Mouse (Mus musculus): Measurements from ENCODE around the gene Snai3.
A peak's percentile ranks its signal among the peaks of the same experiment; 100 is the strongest.

Snai3 gene

DNA sequence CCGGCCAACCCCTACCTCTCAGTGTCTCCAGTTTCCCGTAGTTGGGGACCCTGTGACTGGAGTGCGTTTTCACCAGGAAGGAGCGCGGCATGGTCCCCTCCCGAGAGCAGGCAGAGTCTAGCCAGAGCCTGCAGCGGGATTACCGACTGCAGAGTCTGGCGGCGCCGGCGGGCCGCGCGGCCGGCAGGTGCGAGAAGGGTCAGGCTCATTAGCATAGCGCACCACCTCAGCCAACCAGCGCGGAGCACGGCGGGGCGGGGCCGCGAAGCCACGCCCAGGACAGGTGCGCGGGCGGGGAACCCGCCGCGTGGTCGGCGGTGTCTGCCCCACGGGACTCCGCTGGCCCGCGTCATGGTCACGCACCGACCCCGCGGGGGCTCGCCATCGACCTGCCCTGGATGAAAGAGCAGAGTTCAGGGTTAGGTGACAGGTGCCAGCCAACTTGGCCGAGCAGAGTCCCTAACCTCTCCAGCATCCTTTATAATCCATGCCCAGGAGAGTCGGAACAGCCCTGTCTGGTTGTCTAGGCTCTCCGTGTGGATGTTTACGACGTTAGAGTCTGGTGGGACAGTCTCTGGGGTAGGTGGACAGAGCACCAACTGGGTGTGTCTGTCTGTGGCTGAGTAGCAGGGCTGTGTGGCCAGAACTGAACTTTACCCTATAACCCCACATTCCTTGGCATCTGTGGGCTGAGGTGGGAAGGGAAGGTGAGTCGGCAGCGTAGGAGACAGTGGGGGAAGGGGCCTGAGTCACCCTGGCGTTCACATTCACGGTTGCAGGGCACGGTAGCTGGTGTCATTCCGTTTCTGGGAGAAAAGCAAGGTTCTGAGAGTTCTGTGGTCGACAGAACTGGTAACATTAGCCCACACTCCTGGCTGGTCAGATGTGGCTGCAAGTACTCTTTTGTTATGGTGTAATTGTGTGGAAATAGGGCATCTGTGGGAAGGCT lies at the start of gene Snai3:
TSS of gene Snai3 (minus strand) at position 210 of the 949 bp plus-strand sequence.
- DNase-seq (ENCODE audit: low spot score in 2 of 2), result peak; percentile 35 to 54

DNA sequence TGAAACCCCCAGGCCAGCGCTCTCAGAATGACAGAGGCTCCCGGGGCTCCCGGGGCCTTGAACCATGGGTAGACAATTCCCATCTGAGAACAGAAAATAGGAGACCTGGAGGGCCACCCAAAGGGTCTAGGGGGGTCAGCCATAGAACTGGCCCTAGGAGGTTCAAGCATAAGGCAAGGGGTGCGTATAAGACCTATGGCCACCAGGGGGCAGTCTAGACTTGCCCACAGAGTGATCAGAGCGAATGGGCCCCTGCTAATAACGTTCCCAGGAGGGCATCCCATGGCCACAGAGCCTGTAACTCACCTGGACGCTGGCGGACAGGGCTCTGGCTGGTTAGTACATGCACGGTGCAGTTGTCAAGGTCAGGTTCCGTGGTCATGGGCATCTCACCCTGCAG lies 40.3 kb upstream of the Snai3 start:
- DNase-seq (ENCODE audit: low spot score in 2 of 2), result peak; percentile 60 to 82

DNA sequence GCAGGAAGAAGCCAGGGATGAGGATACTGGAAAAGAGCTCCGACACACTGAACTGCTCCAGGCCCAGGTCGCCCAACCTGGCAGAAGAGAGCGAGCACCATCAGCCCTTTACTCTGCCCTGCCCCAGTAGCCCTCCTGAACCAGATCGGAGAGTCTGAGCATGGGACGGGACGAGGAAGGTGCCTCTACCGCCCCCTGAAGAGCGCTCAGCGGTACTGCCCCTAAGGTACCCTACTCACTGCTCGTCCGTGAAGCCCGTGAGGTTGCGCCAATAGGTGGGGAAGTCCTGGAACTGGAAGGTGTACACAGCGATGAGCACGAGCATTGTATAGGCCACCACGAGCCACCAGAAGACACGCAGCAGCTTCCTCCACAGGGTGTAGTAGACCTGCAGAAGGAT lies 37.4 kb upstream of the Snai3 start:
- DNase-seq (ENCODE audit: low spot score in 2 of 2), result no peak

DNA sequence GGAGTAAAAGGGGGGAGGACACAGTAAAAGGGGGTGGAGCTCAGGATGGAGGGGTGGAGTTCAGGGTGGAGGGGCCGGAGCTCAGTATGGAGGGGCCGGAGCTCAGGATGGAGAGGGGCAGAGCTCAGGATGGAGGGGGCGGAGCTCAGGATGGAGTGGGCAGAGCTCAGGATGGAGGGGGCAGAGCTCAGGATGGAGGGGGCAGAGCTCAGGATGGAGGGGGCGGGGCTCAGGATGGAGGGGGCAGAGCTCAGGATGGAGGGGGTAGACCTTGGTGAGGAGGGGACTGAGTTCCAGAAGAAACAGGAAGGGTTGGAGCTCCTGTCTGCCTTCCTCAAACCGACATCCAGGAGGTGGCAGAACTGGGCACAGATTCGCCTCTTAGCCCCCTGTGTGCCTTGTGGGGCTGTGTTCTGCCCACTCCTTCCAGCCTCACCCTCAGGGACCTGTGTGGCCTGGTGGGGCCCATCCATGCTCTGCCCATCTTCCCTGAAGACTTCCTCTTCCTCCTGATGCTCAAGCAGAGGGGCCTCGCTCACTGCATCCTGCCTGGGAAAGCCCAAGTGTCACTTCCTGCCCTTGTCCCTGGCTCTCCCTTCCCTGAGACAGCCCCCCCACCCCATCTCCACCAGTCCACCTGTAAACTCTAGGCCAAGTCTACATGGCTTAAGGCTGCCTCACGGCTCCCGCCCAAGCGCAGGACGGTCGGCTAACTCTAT lies 36.6 kb upstream of the Snai3 start:
- no peak for DNase-seq (ENCODE audit: low spot score in 2 of 2)

DNA sequence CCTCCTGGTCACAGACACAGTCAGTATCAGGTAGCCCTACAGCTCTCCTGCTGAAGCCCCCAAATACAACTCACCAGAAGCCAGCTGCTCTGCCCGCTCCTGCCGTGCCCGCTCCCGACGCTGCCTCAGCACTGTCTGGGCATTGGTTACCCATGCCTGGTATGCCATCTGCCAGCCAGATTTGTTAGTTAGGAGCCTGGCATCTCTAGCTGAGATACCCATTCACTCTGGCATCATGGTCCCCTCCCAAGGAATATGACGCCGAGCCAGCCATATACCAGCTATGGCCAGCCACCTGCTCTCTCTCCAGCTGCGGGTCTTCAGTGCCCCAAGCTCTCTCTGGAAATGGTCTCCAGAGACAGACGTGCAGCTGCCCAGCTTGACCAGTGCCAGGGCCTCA lies 27.9 kb upstream of the Snai3 start:
- DNase-seq (ENCODE audit: low spot score in 2 of 2), result no peak

DNA sequence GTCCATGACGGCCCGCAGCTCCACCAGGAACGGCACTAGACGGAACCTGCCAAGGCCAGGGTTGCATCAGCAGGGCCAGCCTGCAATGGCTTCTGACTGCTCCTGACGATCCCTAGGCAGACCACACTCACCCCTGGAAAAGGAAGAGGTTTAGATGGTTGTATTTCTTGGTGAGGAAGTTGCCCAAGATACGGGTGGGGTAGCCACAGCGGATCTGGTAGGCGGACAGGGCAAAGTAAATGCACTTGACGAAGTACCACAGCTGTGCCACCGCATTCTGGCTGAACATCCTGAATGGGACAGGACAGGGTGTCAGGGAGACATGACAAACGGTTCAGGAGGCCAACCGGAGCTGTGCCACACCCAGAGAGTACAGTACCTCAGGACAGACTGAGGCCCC lies 24.3 kb upstream of the Snai3 start:
- no peak for DNase-seq (ENCODE audit: low spot score in 2 of 2)

DNA sequence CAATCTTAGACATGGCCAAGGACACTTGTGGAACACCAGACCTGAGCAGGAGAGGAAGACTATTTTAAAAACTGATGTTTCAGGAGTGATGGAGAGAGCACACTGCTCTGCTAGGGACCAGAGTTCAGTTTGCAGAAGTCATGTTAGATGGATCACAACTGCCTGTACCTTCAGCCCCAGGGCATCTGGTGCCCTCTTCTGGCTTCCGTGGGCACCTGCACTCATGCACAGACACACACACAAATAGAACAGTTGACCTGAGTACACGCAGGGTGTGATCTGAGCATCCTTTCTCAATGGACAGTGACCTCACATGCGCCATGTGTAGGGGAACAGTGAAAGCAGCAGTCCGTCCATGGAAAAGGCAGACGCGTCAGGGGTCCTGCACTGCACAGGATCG lies 23.3 kb upstream of the Snai3 start:
- DNase-seq (ENCODE audit: low spot score in 2 of 2), result no peak

DNA sequence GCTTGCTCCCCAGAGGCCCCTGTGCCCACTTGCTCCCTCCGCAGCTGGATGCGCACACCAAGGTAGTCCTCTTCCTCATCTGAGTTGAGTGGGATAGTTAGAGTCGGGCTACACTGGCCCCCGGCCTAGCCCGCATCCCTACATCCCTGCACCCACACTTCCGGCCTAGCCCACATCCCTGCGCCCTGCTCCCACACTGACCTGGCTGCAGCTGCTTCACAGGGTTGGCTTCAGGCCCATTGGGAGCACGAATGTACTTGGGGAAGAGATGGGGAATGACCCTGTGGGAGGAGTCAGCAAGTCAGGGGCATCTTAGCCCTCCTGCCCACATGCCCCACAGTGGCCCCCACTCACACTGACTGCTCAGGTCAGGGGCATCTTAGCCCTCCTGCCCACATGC lies 21.9 kb upstream of the Snai3 start:
- DNase-seq (ENCODE audit: low spot score in 2 of 2), result no peak

DNA sequence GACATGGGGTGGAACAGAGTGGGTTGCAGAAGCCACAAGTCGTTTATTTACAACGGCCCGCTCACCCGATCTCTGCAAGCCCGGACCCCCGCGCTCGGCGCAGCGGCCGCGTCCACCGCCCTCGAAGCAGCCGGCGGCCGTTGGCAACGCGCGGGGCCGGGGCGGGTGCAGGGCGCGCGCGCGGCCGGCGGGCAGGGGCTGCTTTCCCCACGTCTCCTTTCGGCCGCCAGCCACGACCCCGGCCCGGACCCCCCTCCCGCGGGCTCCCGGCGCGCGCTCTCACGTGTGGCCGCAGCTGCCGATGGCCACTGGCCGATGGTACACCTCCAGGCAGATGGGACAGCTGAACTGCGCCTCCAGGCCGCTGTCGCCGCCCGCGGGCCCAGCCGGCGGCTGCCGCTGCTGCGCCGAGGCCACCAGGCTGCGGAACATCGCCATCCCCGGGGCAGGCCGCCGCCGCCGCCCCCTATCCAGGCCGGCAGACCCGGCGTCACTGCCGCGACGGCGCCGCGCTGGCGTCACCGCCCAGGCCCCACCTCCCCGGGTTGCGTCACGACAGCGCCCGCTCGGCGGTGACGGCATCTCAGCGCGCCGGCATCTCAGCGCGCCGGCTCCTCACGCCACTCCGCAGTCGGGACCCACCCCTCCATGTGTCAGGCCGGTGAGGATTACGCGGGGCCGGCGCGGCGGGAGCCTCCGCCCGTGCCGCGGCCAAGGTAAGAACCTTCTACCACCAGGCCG lies 15.2 kb upstream of the Snai3 start, which contains the start of the genes Rnf166 and Ctu2:
TSS of gene Rnf166 (minus strand) at position 485 of the 741 bp plus-strand sequence.
TSS of gene Ctu2 (plus strand) at position 564 of the 741 bp plus-strand sequence.
- peak; percentile 85 to 93 for DNase-seq (ENCODE audit: low spot score in 2 of 2)

DNA sequence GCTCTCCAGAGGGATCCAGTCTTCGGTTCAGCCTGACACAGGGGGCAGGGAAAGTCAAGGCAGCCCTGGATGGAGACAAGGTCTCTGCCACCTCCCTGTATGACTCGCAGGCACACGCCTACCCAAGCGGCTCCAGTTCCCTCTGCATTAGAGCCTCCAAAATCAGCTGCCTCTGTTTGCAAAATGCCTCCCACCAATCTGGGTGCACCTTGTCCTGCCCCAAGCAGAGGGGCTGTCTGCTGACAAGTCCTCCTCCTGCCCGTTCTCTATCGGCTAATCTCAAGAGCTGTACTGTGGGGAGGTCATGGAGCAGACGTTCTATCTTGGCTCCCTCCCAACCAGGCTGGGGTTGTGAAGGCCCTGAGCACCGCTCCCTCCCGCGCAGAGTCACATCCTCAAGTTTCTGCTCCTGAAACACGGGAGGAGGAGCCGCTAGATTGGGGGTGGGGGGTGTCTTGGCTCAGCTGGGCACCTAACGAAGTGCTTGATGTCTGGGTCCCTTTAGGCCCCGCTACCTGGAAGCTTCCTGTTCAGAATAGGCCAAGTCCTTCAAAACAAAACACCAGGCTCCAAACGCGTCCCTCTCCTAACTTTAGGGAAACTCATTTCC lies 14.5 kb upstream of the Snai3 start:
- no peak for DNase-seq (ENCODE audit: low spot score in 2 of 2)

DNA sequence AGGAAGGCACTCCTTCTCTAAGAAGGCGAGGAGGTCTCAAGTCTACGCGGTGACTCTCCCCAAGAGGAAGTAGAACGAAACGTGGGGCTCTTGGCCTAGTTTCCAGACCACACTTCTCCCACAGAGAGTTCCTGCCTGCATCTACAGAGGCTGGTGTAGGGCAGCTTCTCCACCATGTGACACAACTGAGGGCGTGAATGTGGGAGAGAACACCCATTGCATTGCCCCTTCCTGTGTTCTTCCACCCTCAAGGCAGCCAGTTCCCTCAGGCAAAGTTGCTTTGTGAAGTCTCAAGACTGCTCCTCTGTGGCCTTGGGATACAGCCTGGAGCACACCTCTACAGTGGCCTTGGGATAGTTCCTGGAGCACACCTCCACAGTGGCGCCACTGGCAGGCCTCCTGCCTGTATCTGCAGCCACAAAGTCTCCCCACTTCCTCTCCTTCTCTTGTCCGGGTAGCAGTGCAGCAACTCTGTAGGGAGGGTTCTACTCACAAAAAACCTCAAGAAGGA lies 13.4 kb upstream of the Snai3 start:
- DNase-seq (ENCODE audit: low spot score in 2 of 2), result no peak

DNA sequence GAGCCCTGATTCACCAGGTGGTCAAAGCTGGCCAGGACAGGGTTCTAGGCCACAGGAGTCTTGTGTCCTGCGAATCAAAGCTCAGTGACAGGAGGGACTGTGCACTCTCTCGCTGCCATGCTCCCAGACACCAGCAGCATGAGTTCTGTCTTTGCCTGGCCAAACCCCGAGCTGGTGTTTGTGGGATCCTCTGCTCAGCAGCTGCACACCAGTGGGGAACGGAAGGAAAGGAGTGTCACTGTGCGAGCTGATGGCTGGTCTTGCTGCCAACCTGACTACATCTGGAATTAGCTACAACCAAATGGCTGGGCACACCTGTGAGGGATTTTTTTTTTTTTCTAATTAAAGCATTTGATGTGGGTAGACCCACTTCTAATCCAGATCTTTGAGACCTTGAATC lies 10.2 kb upstream of the Snai3 start:
- DNase-seq (ENCODE audit: low spot score in 2 of 2), result no peak

DNA sequence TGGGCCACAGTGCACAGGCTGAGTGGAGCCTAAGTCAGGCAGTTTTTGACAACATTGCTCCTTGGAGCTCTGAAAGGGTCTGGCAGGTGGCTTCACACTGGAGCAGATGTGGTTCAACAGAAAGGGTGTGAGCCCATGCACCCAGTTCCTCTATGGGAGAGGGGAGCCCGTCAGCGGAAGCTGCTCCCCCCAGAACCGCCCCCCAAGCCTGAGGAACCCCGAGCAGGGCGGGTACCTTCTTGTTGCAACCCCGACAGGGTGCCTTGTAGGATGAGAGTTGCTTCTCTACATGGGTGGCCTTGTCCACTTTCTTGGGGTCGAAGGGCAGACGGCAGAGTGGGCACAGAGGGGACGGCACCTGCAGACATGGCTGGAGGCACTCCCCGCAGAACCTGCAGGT lies 9.4 kb upstream of the Snai3 start:
- no peak for DNase-seq (ENCODE audit: low spot score in 2 of 2)

DNA sequence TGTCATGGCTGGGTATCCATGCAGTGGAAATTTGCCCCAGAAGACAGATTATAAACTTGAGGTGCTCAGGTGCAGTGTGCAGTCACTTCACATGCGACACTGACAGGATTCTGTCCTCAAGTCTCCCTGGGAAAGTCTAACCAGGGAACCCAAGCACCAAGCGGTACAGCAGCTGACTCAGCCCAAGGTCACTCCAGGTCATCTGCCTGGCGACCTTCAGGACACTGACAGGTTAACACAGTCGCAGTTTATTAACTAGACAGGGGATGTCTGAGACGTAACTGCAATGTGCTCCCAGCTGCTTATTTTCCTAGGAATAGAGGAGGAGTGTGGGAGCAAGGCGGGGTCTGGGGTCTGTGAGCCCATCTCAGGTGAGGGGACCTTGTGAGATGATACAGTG lies 8.9 kb upstream of the Snai3 start:
- no peak for DNase-seq (ENCODE audit: low spot score in 2 of 2)

DNA sequence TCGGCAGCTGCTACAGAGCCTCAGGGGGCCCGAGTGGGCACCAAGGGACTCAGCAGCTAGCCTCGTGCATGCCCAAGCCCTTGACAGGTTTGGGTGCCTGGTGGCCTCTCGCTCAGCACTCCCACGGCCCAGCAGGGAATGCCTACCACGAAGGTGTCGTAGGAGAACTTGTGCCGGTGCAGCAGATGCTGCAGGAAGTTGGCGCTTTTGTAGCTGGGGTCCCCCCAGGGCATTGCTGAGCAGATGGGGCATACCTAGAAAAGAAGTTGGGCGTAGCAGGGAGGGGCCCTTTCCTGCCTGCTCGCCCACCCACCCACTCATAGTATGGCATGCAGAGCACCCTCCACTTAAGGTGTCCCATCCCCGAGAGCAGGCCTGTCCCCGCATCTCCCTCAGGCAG lies 7.3 kb upstream of the Snai3 start:
- DNase-seq (ENCODE audit: low spot score in 2 of 2), result no peak

DNA sequence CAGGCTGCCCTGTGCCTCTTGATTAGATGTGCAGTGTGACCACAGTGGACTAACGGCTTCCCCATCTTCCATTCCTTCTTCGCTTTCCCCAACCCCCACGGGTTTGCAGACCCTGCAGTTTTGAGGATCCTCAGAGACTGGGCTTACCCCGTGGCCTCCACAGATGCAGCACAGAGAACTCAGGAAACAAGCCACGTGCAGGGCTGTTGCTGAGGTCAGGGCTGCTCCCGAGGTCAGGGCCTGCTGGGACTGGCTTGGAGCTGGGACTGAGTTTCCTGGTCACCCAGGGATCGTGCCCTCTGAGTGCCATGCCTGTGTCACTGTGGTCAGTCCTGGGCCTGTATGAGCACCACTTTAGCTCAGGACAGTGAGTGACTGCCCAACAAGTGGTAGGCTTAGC lies 4.5 kb upstream of the Snai3 start:
- no peak for DNase-seq (ENCODE audit: low spot score in 2 of 2)

DNA sequence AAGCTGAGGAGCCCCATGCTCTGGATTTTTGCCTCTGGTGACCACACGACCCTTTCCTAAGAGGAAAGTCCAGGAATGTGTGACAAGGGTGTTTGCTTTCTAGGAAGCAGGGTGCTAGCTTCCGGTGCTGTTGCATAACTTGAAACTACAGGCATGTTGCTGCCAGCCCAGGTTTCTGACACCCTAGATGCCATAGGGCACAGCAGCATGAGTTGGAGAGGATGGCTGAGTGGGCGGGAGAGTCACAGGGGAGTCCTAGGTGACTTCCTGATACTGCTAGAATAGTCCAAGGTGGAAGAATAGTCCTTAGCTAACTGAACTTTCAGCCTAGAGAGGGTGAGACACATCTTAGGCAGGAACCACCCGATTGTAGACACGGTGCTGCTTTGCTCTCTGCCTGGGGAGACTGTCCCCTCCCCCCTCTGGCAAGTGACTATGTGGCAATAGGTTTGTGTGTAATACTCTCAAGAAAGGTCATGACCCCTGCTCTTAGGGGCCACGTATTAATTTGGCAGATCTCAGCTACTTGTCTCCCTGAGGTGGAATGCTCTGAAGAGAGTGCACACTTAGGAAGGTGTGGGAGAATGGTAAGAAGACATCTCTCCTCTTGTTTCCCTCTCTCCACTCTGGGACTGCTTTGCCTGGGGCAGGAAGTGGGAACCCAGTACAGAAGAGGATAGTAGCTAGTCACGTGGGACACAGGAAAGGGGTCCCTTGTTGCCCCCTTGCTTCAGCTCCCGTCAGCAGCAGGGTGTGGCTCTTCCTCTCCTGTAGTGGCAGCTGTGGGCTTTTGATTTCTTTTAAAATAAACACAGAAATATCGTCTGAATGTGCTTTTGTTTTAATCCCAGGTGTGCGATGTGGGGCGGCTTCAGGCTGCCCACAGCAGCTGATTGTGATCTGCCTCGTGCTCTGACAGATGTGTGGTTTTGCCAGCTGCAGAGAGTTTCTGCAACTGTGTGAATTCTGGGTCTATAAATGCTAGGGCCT lies 3.4 kb upstream of the Snai3 start:
- no peak for DNase-seq (ENCODE audit: low spot score in 2 of 2)

DNA sequence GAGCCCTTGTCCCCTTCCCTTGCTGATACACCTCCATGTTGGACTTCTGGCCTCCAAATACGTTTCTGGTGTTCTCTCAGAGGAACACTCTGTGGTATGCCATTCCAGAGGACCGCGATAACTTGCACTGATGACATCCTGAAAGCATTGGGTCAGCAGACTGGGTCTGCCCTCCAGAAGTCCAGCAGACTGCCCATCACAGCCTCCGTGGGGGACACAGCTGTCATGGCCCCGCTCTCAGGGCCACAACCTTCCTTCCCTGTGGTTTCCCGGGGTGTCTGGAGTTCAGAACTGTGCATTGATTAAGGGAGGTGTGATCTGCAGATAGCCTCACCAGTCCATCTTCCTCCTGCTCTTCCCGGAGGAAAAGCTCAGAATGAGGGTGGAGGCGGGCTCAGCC lies 2.0 kb upstream of the Snai3 start:
- no peak for DNase-seq (ENCODE audit: low spot score in 2 of 2)

DNA sequence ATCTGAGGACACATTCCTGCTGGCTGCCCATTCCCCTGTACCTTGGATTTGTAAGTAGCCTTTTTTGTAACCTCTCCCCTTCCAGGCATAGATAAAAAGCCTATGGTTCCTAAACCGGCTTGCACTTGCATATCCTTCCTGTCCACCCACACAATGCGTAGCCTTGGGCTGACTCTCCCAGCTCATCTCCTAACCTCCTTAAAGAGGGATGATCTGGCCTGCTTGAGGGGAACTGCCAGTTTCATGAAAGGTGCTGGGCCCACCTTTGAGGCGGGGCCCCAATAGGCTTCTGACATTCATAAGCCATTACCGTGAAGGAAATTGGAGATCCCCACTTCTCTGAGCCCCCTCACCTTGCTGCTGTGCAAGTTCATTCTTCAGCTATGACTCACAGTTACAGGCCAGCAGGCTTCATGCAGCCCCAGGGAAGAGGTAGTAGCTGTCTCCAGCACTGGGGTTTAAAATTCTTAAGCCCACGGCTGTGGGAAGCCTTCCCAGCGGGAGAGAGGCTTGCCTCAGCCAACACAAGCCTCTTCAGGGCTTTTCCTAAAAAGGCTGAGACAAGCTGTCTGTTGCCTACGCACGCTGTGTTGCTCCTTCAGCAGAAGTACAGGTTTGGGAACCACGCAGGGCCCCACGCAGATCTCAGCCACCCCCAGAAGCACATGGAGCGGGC lies 1.1 kb upstream of the Snai3 start:
- DNase-seq (ENCODE audit: low spot score in 2 of 2), result no peak

DNA sequence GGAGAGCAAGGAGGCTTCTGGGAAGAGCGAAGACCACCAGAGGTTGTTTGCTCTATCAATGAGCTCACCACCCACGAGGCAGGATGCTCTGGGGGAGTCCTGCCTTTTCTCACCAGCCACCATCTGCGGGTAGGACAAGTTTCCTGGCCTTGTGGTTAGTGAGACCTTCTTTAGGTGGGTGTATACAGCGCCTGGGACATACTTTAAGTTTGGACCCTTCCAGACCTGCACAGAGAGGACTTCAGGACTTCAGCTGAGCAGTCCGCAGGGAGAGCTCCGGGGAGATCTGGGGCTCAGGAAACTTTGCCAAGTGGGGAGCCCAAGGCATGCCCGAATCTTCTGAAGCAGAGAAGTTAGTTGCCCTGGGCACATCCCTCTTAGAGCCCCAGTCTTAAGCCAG lies 543 bp downstream of the Snai3 start:
- DNase-seq (ENCODE audit: low spot score in 2 of 2), result no peak

All from spleen, postnatal 14 days (tissue).